Mouse (Mus musculus) C2C12 (cell line): ENCODE results near the gene Grip1.

Experiments used
- CEBPB ChIP-seq: IDR thresholded peaks from one replicate; pipeline ENCODE4 v1.6.1; 2011; ENCODE audit warnings: low read depth, mild to moderate bottlenecking, control low read depth, moderate library complexity
- CTCF ChIP-seq: IDR thresholded peaks from one replicate; pipeline ENCODE4 v1.5.1; 2011; ENCODE audit not compliant: control insufficient read depth, insufficient read depth, insufficient read length
- MYOD1 ChIP-seq: IDR thresholded peaks from one replicate; pipeline ENCODE4 v1.6.1; 2011; ENCODE audit warnings: low read depth; ENCODE audit not compliant: control insufficient read depth, insufficient read length
- USF1 ChIP-seq: IDR thresholded peaks from one replicate; pipeline ENCODE4 v1.6.1; 2011; ENCODE audit warnings: low read depth, mild to moderate bottlenecking, control low read depth, moderate library complexity

- TF ChIP-seq CTCF (no peak), USF1 (no peak), MYOD1 (no peak), CEBPB (no peak)
Observed at GRCm38 (mm10) chr10:120092548-120092947, 638.9 kb downstream of the Grip1 start.
